Mouse (Mus musculus): ENCODE results near the gene Zscan4b.
"Not testable (repeated sequence)": the region's sequence is repeated elsewhere in the genome, so short reads cannot be mapped to it uniquely, and the experiment has no call there.

The Zscan4b gene

GRCm38 (mm10) chr7:10904950-10905349, at the start of gene Zscan4b:
Zscan4b (minus strand) TSS chr7:10905050.
- not testable (repeated sequence) for DNase-seq

Measured in right cerebral cortex, postnatal 25 days (tissue).